Mouse (Mus musculus) lung, embryonic 14.5 days (tissue): ENCODE results near the gene Pbld2. TPM values are rescaled to one million over a fixed set of nuclear protein-coding genes. Genes with fewer than 3 reads are reported as not detected.

Source experiments
- ATAC-seq: fragments of 200-750 bp; cut with Nextera tagmentation; 2 replicates; pipeline ENCODE4 v1.8.0; 2017; ENCODE audit warnings: mild to moderate bottlenecking, moderate TSS enrichment, moderate library complexity; ENCODE audit not compliant: insufficient read depth
- DNase-seq: peaks from one replicate; pipeline ENCODE4 v3.0.0-alpha.2; 2015
- H3K27ac ChIP-seq: fragments of 300-500 bp; sonication (generic); 2 replicates; pipeline ENCODE4 v1.5.1; 2014; ENCODE audit warnings: low read depth, mild to moderate bottlenecking, moderate library complexity
- H3K27me3 ChIP-seq: fragments of 300-500 bp; sonication (generic); 2 replicates; pipeline ENCODE4 v1.6.1; 2014; ENCODE audit warnings: low read length, control low read depth; ENCODE audit not compliant: insufficient read depth
- H3K36me3 ChIP-seq: fragments of 300-500 bp; sonication (generic); 2 replicates; pipeline ENCODE4 v1.6.1; 2014; ENCODE audit warnings: control low read depth; ENCODE audit not compliant: insufficient read depth
- H3K4me1 ChIP-seq: fragments of 300-500 bp; sonication (generic); 2 replicates; pipeline ENCODE4 v1.6.1; 2014; ENCODE audit warnings: antibody characterized with exemption, control low read depth; ENCODE audit not compliant: insufficient read depth
- H3K4me2 ChIP-seq: fragments of 300-500 bp; sonication (generic); 2 replicates; pipeline ENCODE4 v1.6.1; 2014; ENCODE audit warnings: mild to moderate bottlenecking
- H3K4me3 ChIP-seq: fragments of 300-500 bp; sonication (generic); 2 replicates; pipeline ENCODE4 v1.5.1; 2014; ENCODE audit warnings: low read depth, low read length
- H3K9ac ChIP-seq: fragments of 300-500 bp; sonication (generic); 2 replicates; pipeline ENCODE4 v1.6.1; 2014
- H3K9me3 ChIP-seq: fragments of 300-500 bp; sonication (generic); 2 replicates; pipeline ENCODE4 v1.6.1; 2016; ENCODE audit warnings: low read depth, low read length, control low read depth
- CTCF ChIP-seq: IDR thresholded peaks from 2 replicates; pipeline ENCODE4 v1.5.1; 2016; ENCODE audit warnings: antibody characterized with exemption, low read depth
- WGBS: fragments of 180-500 bp; shearing (Covaris S2); extraction: QIAGEN DNeasy Blood & Tissue Kit; methylation state at CpG from one replicate; pipeline ENCODE4 v1.1.7; 2014; 5-methylcytosine and 5-hydroxymethylcytosine counted together
- polyA plus RNA-seq: library from polyadenylated mRNA; unstranded; fragments of >200 nt; fragmentation: Nextera tagmentation; extraction: Ambion mirVana; gene quantifications from 2 replicates; pipeline ENCODE4 v1.2.1, GENCODE M21; 2014

Pbld2 gene
- polyA plus RNA-seq, 1 experiment from 2014 or later = 1.1 TPM

DNA sequence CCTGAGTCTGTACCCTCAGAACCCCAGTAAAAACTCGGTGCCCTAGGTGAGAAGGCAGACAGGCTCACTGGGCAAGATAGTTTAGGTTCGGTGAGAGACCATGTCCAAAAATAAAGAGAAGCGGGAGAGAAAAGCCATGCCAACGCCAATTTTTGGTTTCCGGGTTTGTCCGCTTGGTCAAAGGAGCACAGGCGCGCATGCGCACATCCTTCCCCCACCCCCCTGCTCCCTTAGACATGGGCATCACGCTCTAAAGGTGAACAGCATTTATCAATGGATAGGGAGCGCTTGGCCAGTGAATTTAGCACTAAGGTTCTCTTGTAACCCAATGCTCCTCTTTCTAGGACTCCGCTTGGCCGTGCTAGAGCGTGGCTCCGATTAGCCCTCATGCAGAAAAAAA, 33.5 kb upstream of the Pbld2 start:
- no peak for TF ChIP-seq CTCF
- H3K4me3 ChIP-seq = no peak overlapping the region
- no peaks in the 10 kb centered on the region for H3K27me3 ChIP-seq
- DNase-seq (no peak), ATAC-seq (no peak)
- 93% methylated on average over 15 of the region's 15 CpGs for WGBS
- H3K36me3 ChIP-seq = peaks cover 72% of the 10 kb centered on the region
- H3K9ac ChIP-seq = no peak overlapping the region
- H3K27ac ChIP-seq = no peak overlapping the region
- no peaks in the 10 kb centered on the region for H3K4me1 ChIP-seq
- no peaks in the 10 kb centered on the region for H3K9me3 ChIP-seq
- H3K4me2 ChIP-seq = no peak overlapping the region

GRCm38 (mm10) chr10:62993991-62994390, 30.1 kb upstream of the Pbld2 start:
- Histone ChIP-seq H3K4me2 (no peak overlapping the region), H3K9ac (no peak overlapping the region), H3K36me3 (peaks cover 85% of the 10 kb centered on the region), H3K9me3 (no peaks in the 10 kb centered on the region), H3K27me3 (no peaks in the 10 kb centered on the region), H3K4me3 (no peak overlapping the region), H3K4me1 (no peaks in the 10 kb centered on the region), H3K27ac (no peak overlapping the region)
- TF ChIP-seq CTCF = no peak
- ATAC-seq (no peak), DNase-seq (no peak)
- 77% methylated on average over 9 of the region's 9 CpGs for WGBS

DNA sequence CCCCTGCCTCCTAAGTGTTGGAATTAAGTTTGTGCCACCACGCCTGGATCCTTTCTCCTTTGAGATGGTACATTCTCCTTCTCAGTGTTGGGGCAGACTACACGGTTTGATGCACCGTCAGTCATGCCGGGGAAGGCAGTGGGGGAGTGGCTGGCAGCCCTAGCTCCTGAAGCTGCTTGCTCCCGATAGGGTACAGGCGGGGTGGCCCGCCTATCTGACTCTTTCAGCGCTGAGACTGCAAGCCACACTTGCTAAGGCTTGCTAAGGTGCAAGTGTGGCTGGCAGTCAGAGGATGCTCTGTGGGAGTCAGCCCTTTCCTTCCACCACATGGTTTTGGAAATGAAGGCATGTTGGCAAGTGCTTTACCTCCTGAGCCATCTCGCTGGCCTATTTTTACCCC, 23.5 kb upstream of the Pbld2 start:
- ATAC-seq = no peak
- no peaks in the 10 kb centered on the region for H3K4me1 ChIP-seq
- no peak overlapping the region for H3K27ac ChIP-seq
- H3K9me3 ChIP-seq = no peaks in the 10 kb centered on the region
- no peak overlapping the region for H3K9ac ChIP-seq
- no peaks in the 10 kb centered on the region for H3K27me3 ChIP-seq
- no peak overlapping the region for H3K4me3 ChIP-seq
- H3K4me2 ChIP-seq = no peak overlapping the region
- no peak for DNase-seq
- TF ChIP-seq CTCF = no peak
- 73% methylated on average over 9 of the region's 9 CpGs for WGBS
- H3K36me3 ChIP-seq = peaks cover 87% of the 10 kb centered on the region

DNA sequence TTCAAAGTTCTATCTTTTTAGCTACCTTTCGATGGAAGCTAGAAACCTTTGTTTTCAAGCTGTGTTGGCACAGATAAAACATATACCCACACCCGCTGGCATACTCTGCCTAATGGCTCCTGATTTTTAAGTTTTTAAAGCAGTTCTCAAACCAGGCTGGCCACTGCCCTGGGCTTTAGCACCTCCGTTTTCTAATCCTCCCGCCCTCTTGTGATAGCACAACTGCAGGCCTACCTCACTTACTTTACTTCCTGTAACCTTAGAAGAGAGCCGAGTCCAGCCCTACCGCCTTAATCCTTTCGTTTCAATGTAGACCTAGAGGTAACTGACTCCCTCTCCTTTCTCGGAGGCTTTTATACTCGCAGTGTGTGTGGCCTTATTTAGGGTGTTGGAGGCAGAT, 20.9 kb upstream of the Pbld2 start:
- Histone ChIP-seq H3K4me3 (no peak overlapping the region), H3K9ac (no peak overlapping the region), H3K27ac (no peak overlapping the region), H3K9me3 (no peaks in the 10 kb centered on the region), H3K4me2 (no peak overlapping the region), H3K4me1 (no peaks in the 10 kb centered on the region), H3K27me3 (no peaks in the 10 kb centered on the region), H3K36me3 (peaks cover 89% of the 10 kb centered on the region)
- TF ChIP-seq CTCF = no peak
- no peak for DNase-seq
- 67% methylated on average over 9 of the region's 9 CpGs for WGBS
- no peak for ATAC-seq

GRCm38 (mm10) chr10:63004556-63004955, 19.6 kb upstream of the Pbld2 start:
- H3K4me2 ChIP-seq = no peak overlapping the region
- WGBS = 89% methylated on average over 9 of the region's 9 CpGs
- ATAC-seq = no peak
- no peak overlapping the region for H3K9ac ChIP-seq
- no peaks in the 10 kb centered on the region for H3K27me3 ChIP-seq
- no peak overlapping the region for H3K4me3 ChIP-seq
- no peak for DNase-seq
- no peak overlapping the region for H3K27ac ChIP-seq
- no peaks in the 10 kb centered on the region for H3K4me1 ChIP-seq
- H3K9me3 ChIP-seq = no peaks in the 10 kb centered on the region
- TF ChIP-seq CTCF = no peak
- peaks cover 85% of the 10 kb centered on the region for H3K36me3 ChIP-seq

DNA sequence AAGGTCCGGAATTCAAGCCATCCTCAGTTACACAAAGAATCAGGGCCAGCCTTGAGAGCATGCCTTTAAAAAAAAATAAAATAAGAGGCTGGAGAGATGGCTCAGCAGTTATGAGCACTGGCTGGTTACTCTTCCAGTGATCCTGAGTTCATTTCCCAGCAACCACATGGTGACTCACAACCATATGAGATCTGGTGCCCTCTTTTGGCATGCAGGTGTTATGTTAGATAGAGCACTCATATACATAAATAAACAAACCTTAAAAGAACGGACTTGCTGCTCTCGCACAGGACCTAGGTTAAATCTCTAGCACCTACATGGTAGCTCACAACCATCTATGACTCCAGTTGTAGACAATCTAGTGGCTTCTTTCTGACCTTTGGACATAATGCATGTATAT, 15.9 kb upstream of the Pbld2 start:
- no peak for DNase-seq
- WGBS = 44% methylated on average over 3 of the region's 3 CpGs
- peaks cover 83% of the 10 kb centered on the region for H3K36me3 ChIP-seq
- H3K27ac ChIP-seq = no peak overlapping the region
- no peaks in the 10 kb centered on the region for H3K4me1 ChIP-seq
- no peak overlapping the region for H3K4me2 ChIP-seq
- no peak overlapping the region for H3K9ac ChIP-seq
- no peak overlapping the region for H3K4me3 ChIP-seq
- H3K27me3 ChIP-seq = no peaks in the 10 kb centered on the region
- no peaks in the 10 kb centered on the region for H3K9me3 ChIP-seq
- no peak for ATAC-seq
- TF ChIP-seq CTCF = no peak

DNA sequence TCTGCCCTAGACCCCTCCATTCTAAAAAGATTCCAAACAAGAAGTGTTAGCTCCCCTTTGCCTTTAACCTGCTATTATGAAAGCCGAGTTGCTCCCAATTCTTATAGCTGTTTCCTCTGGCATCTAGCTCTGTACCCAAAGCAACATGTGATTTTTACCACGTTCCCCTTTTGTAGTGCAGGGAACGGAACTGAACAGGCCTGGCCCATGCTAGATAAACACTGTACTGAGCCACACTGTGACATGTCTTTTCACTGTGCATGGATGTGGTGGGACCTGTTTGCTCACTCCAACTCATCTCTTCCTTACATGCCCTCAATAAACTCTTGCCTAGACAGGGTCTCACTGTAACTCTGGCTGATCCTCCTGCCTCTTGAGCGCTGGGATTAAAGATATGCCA, 13.8 kb upstream of the Pbld2 start:
- ATAC-seq = peak; percentile 39; the same call in 1 of the 2 replicates
- TF ChIP-seq CTCF = no peak
- H3K4me3 ChIP-seq = no peak overlapping the region
- no peak overlapping the region for H3K27ac ChIP-seq
- no peaks in the 10 kb centered on the region for H3K4me1 ChIP-seq
- WGBS = 78% methylated on average over 4 of the region's 4 CpGs
- H3K36me3 ChIP-seq = peaks cover 83% of the 10 kb centered on the region
- H3K9me3 ChIP-seq = no peaks in the 10 kb centered on the region
- no peak overlapping the region for H3K4me2 ChIP-seq
- no peak overlapping the region for H3K9ac ChIP-seq
- no peaks in the 10 kb centered on the region for H3K27me3 ChIP-seq
- DNase-seq = no peak

DNA sequence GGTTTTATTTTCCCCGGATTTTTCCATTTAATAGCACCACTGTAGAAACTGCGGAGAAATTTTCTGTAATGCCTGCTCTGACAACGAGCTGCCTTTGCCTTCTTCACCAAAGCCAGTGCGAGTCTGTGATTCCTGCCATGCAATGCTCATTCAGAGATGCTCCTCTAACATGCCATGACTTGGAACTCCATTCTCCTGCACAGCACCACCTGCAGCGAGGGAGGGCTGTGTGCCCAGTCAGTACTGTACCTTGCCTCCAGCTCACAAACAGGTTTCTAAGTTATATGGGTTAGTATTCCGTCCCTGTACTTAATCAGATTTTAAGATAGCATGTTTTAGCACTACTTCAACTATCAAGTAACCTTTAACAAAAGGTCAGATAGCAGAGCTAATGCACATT, 12.6 kb upstream of the Pbld2 start:
- Histone ChIP-seq H3K27ac (no peak overlapping the region), H3K9me3 (no peaks in the 10 kb centered on the region), H3K4me2 (no peak overlapping the region), H3K27me3 (no peaks in the 10 kb centered on the region), H3K4me1 (no peaks in the 10 kb centered on the region), H3K9ac (no peak overlapping the region), H3K4me3 (no peak overlapping the region), H3K36me3 (peaks cover 86% of the 10 kb centered on the region)
- no peak for ATAC-seq
- no peak for TF ChIP-seq CTCF
- WGBS = 86% methylated on average over 6 of the region's 6 CpGs
- DNase-seq = no peak
